Mouse (Mus musculus) colon, adult 2 months (tissue): ENCODE measurements around the gene Vmn1r121. TPM values are rescaled to one million over a fixed set of nuclear protein-coding genes. Genes with fewer than 3 reads are reported as not detected.

Experiments
- polyA plus RNA-seq: library from polyadenylated mRNA; depleted of rRNA; stranded (reverse); fragments of >200 nt; gene quantifications from 2 replicates; pipeline ENCODE4 v1.2.3, GENCODE M21; 2012; rRNA removed

Vmn1r121 gene
- polyA plus RNA-seq: not detected in 2 replicates

GRCm38 (mm10) chr7:21098413-21098812 lies at the start of gene Vmn1r121:
Gene Vmn1r121, minus strand, starts transcription at chr7:21098513.

GRCm38 (mm10) chr7:21134028-21134427 lies 35.7 kb upstream of the Vmn1r121 start, which contains the start of gene Vmn1r122:
Gene Vmn1r122, minus strand, starts transcription at chr7:21134128.

GRCm38 (mm10) chr7:21053684-21054083 lies 44.6 kb downstream of the Vmn1r121 start, which contains the start of gene Vmn1r120:
Gene Vmn1r120, minus strand, starts transcription at chr7:21053784.

Other genes starting within 250 kb of the Vmn1r121 start
- gene Vmn1r116, start 226.3 kb downstream of the Vmn1r121 start, polyA plus RNA-seq: not detected in 2 replicates
- gene Vmn1r117, start 214.4 kb downstream of the Vmn1r121 start, polyA plus RNA-seq: not detected in 2 replicates
- gene Vmn1r118, start 186.2 kb downstream of the Vmn1r121 start, polyA plus RNA-seq: not detected in 2 replicates
- not detected in 2 replicates for gene Vmn1r119, start 86.1 kb downstream of the Vmn1r121 start, polyA plus RNA-seq
- gene Vmn1r120, start 44.7 kb downstream of the Vmn1r121 start, polyA plus RNA-seq: not detected in 2 replicates
- not detected in 2 replicates for gene Vmn1r122, start 35.6 kb upstream of the Vmn1r121 start, polyA plus RNA-seq
- gene Vmn1r123, start 63.7 kb upstream of the Vmn1r121 start, polyA plus RNA-seq: not detected in 2 replicates
- gene Gm5157, start 91.9 kb upstream of the Vmn1r121 start, polyA plus RNA-seq: not detected in 2 replicates
- gene Vmn1r124, start 162.1 kb upstream of the Vmn1r121 start, polyA plus RNA-seq: not detected in 2 replicates
- not detected in 2 replicates for gene Vmn1r125, start 173.7 kb upstream of the Vmn1r121 start, polyA plus RNA-seq
- not detected in 2 replicates for gene Vmn1r126, start 203.0 kb upstream of the Vmn1r121 start, polyA plus RNA-seq
- not detected in 2 replicates for gene Vmn1r127, start 221.3 kb upstream of the Vmn1r121 start, polyA plus RNA-seq